Mouse (Mus musculus): ENCODE data around the gene Edar. TPM values are rescaled to one million over a fixed set of nuclear protein-coding genes. Genes with fewer than 3 reads are reported as not detected.

Edar gene
- polyA plus RNA-seq, 1 experiment = not detected

DNA sequence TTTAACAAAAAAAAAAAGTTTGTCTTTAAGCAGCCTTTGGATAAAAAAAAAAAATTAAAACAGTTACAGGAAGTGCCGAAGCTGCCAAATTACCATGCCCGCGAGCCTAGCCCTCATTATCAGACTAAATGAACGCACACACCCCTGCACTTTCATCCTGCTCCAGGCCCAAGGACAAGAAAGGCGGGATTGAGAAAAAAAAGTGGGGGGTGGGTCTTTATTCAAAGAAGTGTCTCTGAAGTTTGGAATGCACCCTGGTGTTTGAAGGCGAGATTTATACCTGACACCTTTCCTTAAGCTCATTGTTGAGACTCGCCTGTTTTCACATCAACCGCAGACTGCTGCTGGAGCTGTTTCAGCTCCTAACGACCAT is 23.4 kb downstream of the Edar start:
- no peak overlapping the region for H3K4me3 ChIP-seq (ENCODE audit: insufficient read depth, low read length)
- H3K4me1 ChIP-seq (ENCODE audit: control insufficient read depth, insufficient read depth, low read length) = no peaks in the 10 kb centered on the region
- TF ChIP-seq POLR2A (IDR thresholded peaks at IDR 0.05; ENCODE audit: low read depth, low read length) (no peak), CTCF (IDR thresholded peaks at IDR 0.05; ENCODE audit: borderline replicate concordance, insufficient read depth, low read length) (no peak)
- H3K27ac ChIP-seq (ENCODE audit: insufficient read depth, low read length) = no peak overlapping the region

DNA sequence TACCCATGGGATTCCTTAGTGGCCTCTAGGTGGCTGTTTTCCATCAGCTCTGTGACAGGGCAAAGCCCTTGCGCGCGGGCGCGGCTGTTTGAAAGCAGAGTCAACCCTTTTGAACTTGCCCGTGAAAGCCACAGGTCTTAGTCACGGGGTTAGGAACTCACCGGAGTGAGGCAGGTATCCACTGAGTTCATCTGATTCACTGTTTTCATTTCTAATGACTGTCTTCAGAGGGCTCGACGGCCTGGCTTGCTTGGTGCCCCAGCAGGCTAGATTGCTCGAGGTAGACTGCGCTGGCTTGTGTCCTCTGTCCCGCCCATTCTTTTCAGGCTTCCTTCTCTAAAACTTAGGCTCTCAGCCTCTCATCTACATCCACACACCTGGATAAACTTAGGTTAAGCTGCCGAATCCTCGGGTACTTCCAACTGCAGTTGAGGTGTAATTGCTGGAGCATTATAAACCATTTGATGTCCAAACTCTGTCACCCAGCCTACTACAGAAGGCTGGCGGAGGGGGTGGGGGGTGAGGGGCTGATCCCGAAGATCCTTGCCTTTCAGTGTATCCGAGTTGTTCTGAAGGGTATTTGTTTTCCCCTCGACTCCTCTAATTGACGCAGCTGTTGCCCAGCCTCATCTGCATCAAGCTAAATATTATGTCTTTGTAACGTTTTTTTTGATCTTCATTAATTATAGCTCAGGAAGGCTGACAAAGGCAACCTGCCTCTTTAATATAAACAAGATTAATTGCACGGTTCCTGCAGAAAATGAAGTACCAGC is 24.0 kb downstream of the Edar start:
- Histone ChIP-seq H3K27ac (ENCODE audit: insufficient read depth, low read length) (no peak overlapping the region), H3K4me1 (ENCODE audit: control insufficient read depth, insufficient read depth, low read length) (no peaks in the 10 kb centered on the region), H3K4me3 (ENCODE audit: insufficient read depth, low read length) (no peak overlapping the region)
- TF ChIP-seq CTCF (IDR thresholded peaks at IDR 0.05; ENCODE audit: borderline replicate concordance, insufficient read depth, low read length) = no peak
- no peak for TF ChIP-seq POLR2A (IDR thresholded peaks at IDR 0.05; ENCODE audit: low read depth, low read length)

DNA sequence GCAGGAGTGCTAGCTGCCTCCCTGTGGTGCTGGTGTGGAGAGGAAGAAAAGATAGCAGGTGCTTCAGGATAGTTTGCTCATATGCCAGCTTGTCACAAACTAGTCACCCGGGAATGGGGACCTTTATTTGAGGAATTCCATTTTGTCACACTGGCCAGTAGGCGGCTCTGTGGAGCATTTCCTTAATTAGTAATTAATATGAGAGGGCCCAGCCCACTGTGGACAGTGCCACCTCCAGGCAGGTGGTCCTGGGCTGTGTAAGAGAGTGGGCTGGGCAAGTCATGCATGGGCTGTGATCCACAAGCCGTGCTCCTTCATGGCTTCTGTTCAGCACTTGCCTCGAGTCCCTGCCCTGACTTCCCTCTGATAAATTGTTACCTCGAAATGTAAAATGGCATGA is 26.7 kb downstream of the Edar start:
- H3K4me3 ChIP-seq (ENCODE audit: insufficient read depth, low read length) = no peak overlapping the region
- H3K27ac ChIP-seq (ENCODE audit: insufficient read depth, low read length) = no peak overlapping the region
- no peaks in the 10 kb centered on the region for H3K4me1 ChIP-seq (ENCODE audit: control insufficient read depth, insufficient read depth, low read length)
- TF ChIP-seq POLR2A (IDR thresholded peaks at IDR 0.05; ENCODE audit: low read depth, low read length) (no peak), CTCF (IDR thresholded peaks at IDR 0.05; ENCODE audit: borderline replicate concordance, insufficient read depth, low read length) (no peak)

DNA sequence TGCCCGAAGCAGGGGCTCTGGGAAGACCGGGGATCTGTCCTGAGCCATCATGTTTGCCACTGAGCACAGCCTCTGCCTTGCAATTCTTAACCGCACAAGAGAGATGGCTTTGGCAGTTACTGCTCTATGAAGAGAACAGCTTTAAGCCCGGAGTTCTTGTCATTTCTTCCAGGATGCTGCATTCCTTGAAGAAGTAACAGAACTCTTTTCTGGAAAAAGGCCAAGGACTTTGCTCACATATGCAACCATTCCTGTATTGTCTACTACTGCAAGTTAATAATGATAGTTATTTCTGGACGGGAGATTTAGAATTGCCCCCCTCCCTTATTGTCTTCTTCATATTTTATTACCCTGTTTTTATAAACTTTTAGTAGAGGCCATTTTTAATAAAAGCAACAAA is 30.8 kb downstream of the Edar start:
- no peak for TF ChIP-seq POLR2A (IDR thresholded peaks at IDR 0.05; ENCODE audit: low read depth, low read length)
- H3K4me1 ChIP-seq (ENCODE audit: control insufficient read depth, insufficient read depth, low read length) = no peaks in the 10 kb centered on the region
- H3K27ac ChIP-seq (ENCODE audit: insufficient read depth, low read length) = no peak overlapping the region
- H3K4me3 ChIP-seq (ENCODE audit: insufficient read depth, low read length) = no peak overlapping the region

DNA sequence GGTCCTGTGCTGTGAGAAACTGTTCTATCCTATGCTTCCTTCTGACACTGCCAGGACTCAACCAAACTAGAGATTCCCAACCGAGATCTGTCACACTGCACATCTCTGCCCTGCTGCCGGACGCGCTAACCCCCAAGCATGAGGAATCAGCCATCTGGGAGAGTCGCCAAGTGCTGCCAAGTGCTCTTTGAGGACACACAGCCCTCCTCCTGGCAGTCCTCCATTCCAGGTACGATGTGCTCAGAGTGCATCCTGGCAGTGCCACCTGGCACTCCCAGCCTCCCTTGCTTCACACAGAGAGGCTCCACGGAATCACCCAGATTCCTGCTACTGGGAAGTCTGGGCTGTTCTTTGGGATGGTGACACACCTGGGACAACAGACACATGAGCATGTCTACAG is 31.3 kb downstream of the Edar start:
- TF ChIP-seq CTCF (IDR thresholded peaks at IDR 0.05; ENCODE audit: borderline replicate concordance, insufficient read depth, low read length) (no peak), POLR2A (IDR thresholded peaks at IDR 0.05; ENCODE audit: low read depth, low read length) (no peak)
- H3K27ac ChIP-seq (ENCODE audit: insufficient read depth, low read length) = no peak overlapping the region
- no peaks in the 10 kb centered on the region for H3K4me1 ChIP-seq (ENCODE audit: control insufficient read depth, insufficient read depth, low read length)
- H3K4me3 ChIP-seq (ENCODE audit: insufficient read depth, low read length) = no peak overlapping the region

DNA sequence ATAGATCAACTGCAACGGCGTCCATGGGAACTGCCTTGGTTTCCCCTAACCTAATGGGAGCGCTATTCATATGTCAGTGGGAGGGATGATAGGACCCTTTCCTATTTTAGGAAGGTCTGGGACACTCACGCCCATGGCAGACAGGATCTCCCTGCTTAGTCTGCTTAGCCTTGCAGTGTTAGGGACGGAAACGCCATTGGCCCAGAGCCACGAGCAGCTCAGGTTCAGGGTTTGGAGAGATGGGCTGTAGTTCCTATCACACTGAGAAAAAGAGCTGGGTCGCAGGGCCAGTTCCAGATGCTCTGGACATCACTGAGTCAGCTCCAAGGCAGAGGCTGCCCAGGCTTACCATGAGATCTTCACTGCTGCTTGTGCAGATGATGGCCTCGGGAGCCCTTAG is 32.5 kb downstream of the Edar start:
- H3K4me3 ChIP-seq (ENCODE audit: insufficient read depth, low read length) = no peak overlapping the region
- no peaks in the 10 kb centered on the region for H3K4me1 ChIP-seq (ENCODE audit: control insufficient read depth, insufficient read depth, low read length)
- H3K27ac ChIP-seq (ENCODE audit: insufficient read depth, low read length) = no peak overlapping the region
- TF ChIP-seq CTCF (IDR thresholded peaks at IDR 0.05; ENCODE audit: borderline replicate concordance, insufficient read depth, low read length) (no peak), POLR2A (IDR thresholded peaks at IDR 0.05; ENCODE audit: low read depth, low read length) (no peak)

DNA sequence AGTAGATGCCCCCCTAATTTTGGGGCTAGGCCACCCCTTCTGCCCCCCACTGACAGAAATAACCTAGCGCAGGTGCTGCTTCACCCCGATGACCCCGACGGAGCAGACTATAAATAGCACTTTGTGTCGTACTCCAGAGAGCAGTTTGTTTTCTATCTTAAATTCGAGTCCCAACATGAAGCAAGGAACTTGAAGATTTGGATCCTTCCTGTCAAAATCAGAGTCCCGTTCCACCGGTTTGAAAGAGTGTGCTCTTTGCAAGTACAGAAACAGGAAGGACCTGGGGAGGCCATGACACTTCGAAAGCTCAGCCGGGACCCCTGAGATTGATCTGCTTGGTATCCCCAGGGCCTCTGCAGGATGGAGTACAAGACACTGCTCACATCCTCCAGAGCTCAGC is 33.8 kb downstream of the Edar start:
- TF ChIP-seq CTCF (IDR thresholded peaks at IDR 0.05; ENCODE audit: borderline replicate concordance, insufficient read depth, low read length) (no peak), POLR2A (IDR thresholded peaks at IDR 0.05; ENCODE audit: low read depth, low read length) (no peak)
- H3K27ac ChIP-seq (ENCODE audit: insufficient read depth, low read length) = no peak overlapping the region
- H3K4me3 ChIP-seq (ENCODE audit: insufficient read depth, low read length) = no peak overlapping the region
- no peaks in the 10 kb centered on the region for H3K4me1 ChIP-seq (ENCODE audit: control insufficient read depth, insufficient read depth, low read length)

DNA sequence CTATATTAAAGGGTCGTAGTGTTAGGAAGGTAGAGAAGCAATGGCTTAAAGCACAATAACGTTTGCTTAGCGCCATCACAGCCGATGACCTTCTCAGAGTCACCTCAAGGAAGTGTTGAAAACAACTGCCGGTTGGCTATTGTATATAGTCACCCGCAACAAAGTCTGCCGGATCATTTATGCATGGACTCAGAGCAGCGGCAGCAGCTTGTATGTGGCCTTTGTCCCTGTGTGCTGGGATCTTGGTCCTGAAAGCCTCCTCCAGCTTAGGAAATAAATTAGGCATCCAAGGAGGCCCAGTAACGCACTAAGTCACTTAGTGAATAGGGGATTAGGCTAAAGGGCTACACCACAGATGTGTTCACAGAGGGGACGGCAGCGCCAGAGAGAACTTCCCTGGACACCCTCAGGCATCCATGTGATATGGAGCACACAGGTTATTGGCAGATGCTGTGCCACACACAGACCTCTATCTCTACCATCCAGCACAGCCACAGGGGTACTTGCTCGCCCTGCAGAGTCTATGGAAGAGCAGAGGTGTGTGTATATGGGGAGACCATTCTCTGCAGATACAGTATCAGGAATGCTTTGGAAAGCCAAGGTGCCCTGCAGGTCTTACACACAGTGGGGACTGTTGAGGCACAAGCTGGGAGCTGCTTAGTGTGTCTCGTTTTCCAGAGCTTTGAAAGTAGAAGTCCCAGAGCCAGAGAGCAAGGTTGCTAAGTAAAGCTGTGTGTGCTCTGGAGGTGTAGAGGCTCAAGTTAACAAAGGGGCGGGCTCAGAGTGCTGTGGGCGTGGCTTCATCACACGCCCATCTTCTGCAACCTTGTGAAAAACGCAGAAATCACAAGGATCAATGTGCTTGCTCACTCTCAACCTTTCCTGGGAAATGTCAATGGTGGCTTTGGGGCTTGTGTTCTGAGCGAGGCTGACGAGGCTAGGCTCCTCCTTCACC is 34.7 kb downstream of the Edar start:
- TF ChIP-seq POLR2A (IDR thresholded peaks at IDR 0.05; ENCODE audit: low read depth, low read length) = no peak
- TF ChIP-seq CTCF (IDR thresholded peaks at IDR 0.05; ENCODE audit: borderline replicate concordance, insufficient read depth, low read length) = no peak
- Histone ChIP-seq H3K27ac (ENCODE audit: insufficient read depth, low read length) (no peak overlapping the region), H3K4me1 (ENCODE audit: control insufficient read depth, insufficient read depth, low read length) (no peaks in the 10 kb centered on the region), H3K4me3 (ENCODE audit: insufficient read depth, low read length) (no peak overlapping the region)

DNA sequence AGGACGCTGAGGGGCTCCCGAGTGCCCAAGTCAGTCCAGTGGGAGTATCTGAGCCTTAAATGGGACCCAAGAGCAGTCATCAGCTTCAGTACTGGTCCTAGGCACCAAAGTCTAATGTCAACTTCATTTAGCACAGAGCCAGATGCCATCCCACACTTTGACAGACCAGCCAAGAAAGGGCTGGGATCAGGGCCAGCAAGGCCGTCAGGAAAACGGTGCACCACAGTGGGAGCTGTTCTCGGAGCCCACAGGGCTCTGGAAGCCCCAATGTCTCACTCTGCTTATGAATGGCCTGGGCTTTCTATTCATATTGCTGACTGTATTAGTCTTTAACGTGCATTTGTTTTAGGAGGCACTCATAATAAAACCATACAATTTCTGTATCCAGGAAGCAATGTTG is 36.2 kb downstream of the Edar start:
- TF ChIP-seq CTCF (IDR thresholded peaks at IDR 0.05; ENCODE audit: borderline replicate concordance, insufficient read depth, low read length) (no peak), POLR2A (IDR thresholded peaks at IDR 0.05; ENCODE audit: low read depth, low read length) (no peak)
- H3K4me3 ChIP-seq (ENCODE audit: insufficient read depth, low read length) = no peak overlapping the region
- no peak overlapping the region for H3K27ac ChIP-seq (ENCODE audit: insufficient read depth, low read length)
- H3K4me1 ChIP-seq (ENCODE audit: control insufficient read depth, insufficient read depth, low read length) = no peaks in the 10 kb centered on the region
